Mouse (Mus musculus) MEL (cell line): ENCODE measurements around the gene Lcor. TPM values are rescaled to one million over a fixed set of nuclear protein-coding genes. Genes with fewer than 3 reads are reported as not detected.

Experiments
- DNase-seq: peaks from one replicate; pipeline ENCODE4 v3.0.0; 2011; ENCODE audit warnings: low read depth, low spot score
- H3K27ac ChIP-seq: 2 replicates; pipeline ENCODE4 v1.5.1; 2012; ENCODE audit warnings: low read depth, mild to moderate bottlenecking, control low read depth, low read length, moderate library complexity; ENCODE audit not compliant: control insufficient read depth
- H3K27me3 ChIP-seq, 2 experiments: fragments of 150-350 bp in 1 of 2; sonication (generic) in 1 of 2; 2 replicates each; pipeline ENCODE4 v1.6.1; 2012; ENCODE audit warnings: low read length in 2 of 2, mild to moderate bottlenecking in 2 of 2, improper control_type of control experiment in 1 of 2, moderate library complexity in 1 of 2; ENCODE audit not compliant: insufficient read depth in 2 of 2, control insufficient read depth in 1 of 2
- H3K36me3 ChIP-seq, 2 experiments: 2 replicates each; pipeline ENCODE4 v1.6.1; 2012 to 2014; ENCODE audit warnings: low read length in 2 of 2, improper control_type of control experiment in 1 of 2, inconsistent platforms in 1 of 2, mild to moderate bottlenecking in 1 of 2; ENCODE audit not compliant: insufficient read depth in 2 of 2, control insufficient read depth in 1 of 2
- H3K4me1 ChIP-seq, 2 experiments: fragments of 150-350 bp in 1 of 2; sonication (generic) in 1 of 2; 2 replicates each; pipeline ENCODE4 v1.6.1; 2012; ENCODE audit warnings: low read length in 2 of 2, improper control_type of control experiment in 1 of 2, mild to moderate bottlenecking in 1 of 2; ENCODE audit not compliant: insufficient read depth in 2 of 2, control insufficient read depth in 1 of 2
- H3K4me3 ChIP-seq, 2 experiments: fragments of 150-350 bp in 1 of 2; sonication (generic) in 1 of 2; 2 replicates each; pipeline ENCODE4 v1.5.1; 2012; ENCODE audit warnings: low read depth in 2 of 2, low read length in 2 of 2, mild to moderate bottlenecking in 2 of 2, moderate library complexity in 2 of 2, control low read depth in 1 of 2, improper control_type of control experiment in 1 of 2; ENCODE audit not compliant: control insufficient read depth in 1 of 2, insufficient read depth in 1 of 2
- H3K79me2 ChIP-seq: 2 replicates; pipeline ENCODE4 v1.6.1; 2012; ENCODE audit warnings: mild to moderate bottlenecking, low read length, moderate library complexity; ENCODE audit not compliant: control insufficient read depth, poor library complexity, insufficient read depth
- H3K9ac ChIP-seq: 2 replicates; pipeline ENCODE4 v1.6.1; 2012; ENCODE audit warnings: low read depth, mild to moderate bottlenecking, control low read depth, low read length, moderate library complexity; ENCODE audit not compliant: control insufficient read depth, poor library complexity, severe bottlenecking
- H3K9me3 ChIP-seq: fragments of 150-350 bp; sonication (generic); replicated peaks from 2 replicates; pipeline ENCODE4 v1.6.1; 2012; ENCODE audit warnings: mild to moderate bottlenecking, low read length, improper control_type of control experiment, moderate library complexity; ENCODE audit not compliant: insufficient read depth
- CTCF ChIP-seq, 3 experiments: IDR thresholded peaks in 2 of 3; conservative IDR thresholded peaks in 1 of 3; 2 replicates each; pipeline ENCODE4 v1.5.1; 2011 to 2012; ENCODE audit warnings: low read length in 3 of 3, low read depth in 2 of 3, mild to moderate bottlenecking in 2 of 3, improper control_type of control experiment in 1 of 3, inconsistent platforms in 1 of 3, mixed read lengths in 1 of 3, moderate library complexity in 1 of 3; ENCODE audit not compliant: control insufficient read depth in 1 of 3, insufficient read depth in 1 of 3, poor library complexity in 1 of 3, severe bottlenecking in 1 of 3
- EP300 ChIP-seq, 2 experiments: IDR thresholded peaks; 2 replicates each; pipeline ENCODE4 v1.6.1; 2011; ENCODE audit warnings: improper control_type of control experiment in 2 of 2, low read length in 2 of 2, low read depth in 1 of 2, mild to moderate bottlenecking in 1 of 2
- GABPA ChIP-seq: IDR thresholded peaks from 2 replicates; pipeline ENCODE4 v1.6.1; 2012; ENCODE audit warnings: low read depth, mild to moderate bottlenecking, inconsistent platforms, low read length, improper control_type of control experiment, moderate library complexity
- HCFC1 ChIP-seq: IDR thresholded peaks from 2 replicates; pipeline ENCODE4 v1.6.1; 2012; ENCODE audit warnings: low read depth, mild to moderate bottlenecking, inconsistent platforms, low read length, improper control_type of control experiment, moderate library complexity
- MAFK ChIP-seq: IDR thresholded peaks from 2 replicates; pipeline ENCODE4 v1.6.1; 2011; ENCODE audit warnings: low read depth, mild to moderate bottlenecking, low read length, improper control_type of control experiment, borderline replicate concordance
- MAX ChIP-seq: IDR thresholded peaks from 2 replicates; pipeline ENCODE4 v1.6.1; 2011; ENCODE audit warnings: low read length, improper control_type of control experiment
- MYB ChIP-seq: IDR thresholded peaks from 2 replicates; pipeline ENCODE4 v1.6.1; 2011; ENCODE audit warnings: mild to moderate bottlenecking, low read depth, low read length, improper control_type of control experiment
- POLR2A ChIP-seq, 2 experiments: IDR thresholded peaks; 2 replicates each; pipeline ENCODE4 v1.6.1; 2011 to 2012; ENCODE audit warnings: low read length in 2 of 2, mild to moderate bottlenecking in 2 of 2, control low read depth in 1 of 2, improper control_type of control experiment in 1 of 2, low read depth in 1 of 2, moderate library complexity in 1 of 2; ENCODE audit not compliant: control insufficient read depth in 1 of 2, insufficient read depth in 1 of 2, poor library complexity in 1 of 2
- POLR2AphosphoS2 ChIP-seq: IDR thresholded peaks from 2 replicates; pipeline ENCODE4 v1.6.1; 2011; ENCODE audit warnings: low read length, improper control_type of control experiment
- RAD21 ChIP-seq: IDR thresholded peaks from 2 replicates; pipeline ENCODE4 v1.6.1; 2011; ENCODE audit warnings: mild to moderate bottlenecking, low read depth, low read length, improper control_type of control experiment
- SMC3 ChIP-seq: IDR thresholded peaks from 2 replicates; pipeline ENCODE4 v1.6.1; 2011; ENCODE audit warnings: low read depth, low read length, improper control_type of control experiment
- TAL1 ChIP-seq: IDR thresholded peaks from 2 replicates; pipeline ENCODE4 v1.6.1; 2012; ENCODE audit warnings: mild to moderate bottlenecking, inconsistent platforms, low read length, moderate library complexity, mixed read lengths
- TCF12 ChIP-seq: IDR thresholded peaks from 2 replicates; pipeline ENCODE4 v1.6.1; 2014; ENCODE audit warnings: low read depth, mild to moderate bottlenecking, inconsistent platforms, low read length, improper control_type of control experiment, moderate library complexity
- USF1 ChIP-seq: IDR thresholded peaks from 2 replicates; pipeline ENCODE4 v1.6.1; 2014; ENCODE audit warnings: low read depth, mild to moderate bottlenecking, inconsistent platforms, low read length, improper control_type of control experiment, moderate library complexity
- USF2 ChIP-seq, 2 experiments: IDR thresholded peaks; 2 replicates each; pipeline ENCODE4 v1.6.1; 2011 to 2012; ENCODE audit warnings: improper control_type of control experiment in 2 of 2, low read length in 2 of 2, borderline replicate concordance in 1 of 2, inconsistent platforms in 1 of 2, low read depth in 1 of 2, mild to moderate bottlenecking in 1 of 2; ENCODE audit not compliant: insufficient read depth in 1 of 2
- ZKSCAN1 ChIP-seq: IDR thresholded peaks from 2 replicates; pipeline ENCODE4 v1.6.1; 2012; ENCODE audit warnings: low read depth, mild to moderate bottlenecking, inconsistent platforms, low read length, improper control_type of control experiment, moderate library complexity
- ZMIZ1 ChIP-seq: IDR thresholded peaks from 2 replicates; pipeline ENCODE4 v1.6.1; 2012; ENCODE audit warnings: low read depth, mild to moderate bottlenecking, inconsistent platforms, low read length, improper control_type of control experiment, moderate library complexity
- polyA plus RNA-seq, 2 experiments: library from polyadenylated mRNA; stranded (reverse) in 1 of 2; unstranded in 1 of 2; fragments of >175 nt in 1 of 2; fragments of >200 nt in 1 of 2; gene quantifications; 2 replicates each; pipeline versions ENCODE4 v1.2.1 to v1.2.4; 2012; ENCODE audit warnings: low replicate concordance in 2 of 2, low read depth in 1 of 2; ENCODE audit not compliant: insufficient read length in 2 of 2, insufficient read depth in 1 of 2, missing spikeins in 1 of 2
- total RNA-seq: library from RNA; depleted of rRNA; stranded (reverse); fragments of 300-350 nt; gene quantifications from 2 replicates; pipeline ENCODE4 v1.2.3, GENCODE M21; 2012

Gene Lcor
- total and polyA plus RNA-seq, 3 experiments: 8.1 to 8.7 TPM; not detected in 1

GRCm38 (mm10) chr19:41482190-41482908 lies at the start of gene Lcor (continued):
- peak; percentile 66; the same call in 1 of the 2 replicates for TF ChIP-seq HCFC1
- TF ChIP-seq TAL1: peak; percentile 69
- TF ChIP-seq USF1: 0 out of 2 replicates have a peak, but pooled peaks have one; percentile 8
- TF ChIP-seq MAX: peak; percentile 38; the same call in 1 of the 2 replicates
- no peak for TF ChIP-seq SMC3

GRCm38 (mm10) chr19:41435366-41435765 lies 47.1 kb upstream of the Lcor start:
- H3K4me3 ChIP-seq: no peak overlapping the region
- TF ChIP-seq GABPA (no peak), TCF12 (no peak), TAL1 (no peak), MYB (no peak), USF2 (IDR thresholded peaks at IDR 0.05; ENCODE audit: borderline replicate concordance in 1 of 2, insufficient read depth in 1 of 2, low read depth in 1 of 2, low read length in 2 of 2) (no peak), POLR2A (IDR thresholded peaks at IDR 0.05; ENCODE audit: control insufficient read depth in 1 of 2, insufficient read depth in 1 of 2, low read depth in 1 of 2, low read length in 2 of 2, poor library complexity in 1 of 2) (no peak), EP300 (IDR thresholded peaks at IDR 0.05; ENCODE audit: low read depth in 1 of 2, low read length in 2 of 2) (no peak), POLR2AphosphoS2 (no peak), RAD21 (no peak), MAFK (no peak), CTCF (IDR thresholded peaks at IDR 0.05 in 2 of 3, conservative IDR thresholded peaks at IDR 0.05 in 1 of 3; ENCODE audit: control insufficient read depth in 1 of 3, insufficient read depth in 1 of 3, low read depth in 2 of 3, low read length in 3 of 3, poor library complexity in 1 of 3, severe bottlenecking in 1 of 3) (no peak), ZMIZ1 (no peak)
- TF ChIP-seq, all 39 proteins: peak for 0
- Histone ChIP-seq H3K27ac (no peak overlapping the region), H3K4me1 (no peaks in the 10 kb centered on the region), H3K27me3 (no peaks in the 10 kb centered on the region; a peak in 2 of 4 replicates), H3K9ac (no peak overlapping the region), H3K79me2 (no peaks in the 10 kb centered on the region), H3K36me3 (no peaks in the 10 kb centered on the region), H3K9me3 (no peaks in the 10 kb centered on the region)
- no peak for DNase-seq

- DNase-seq: no peak
- H3K27ac ChIP-seq: no peak overlapping the region
- H3K9me3 ChIP-seq: no peaks in the 10 kb centered on the region
- H3K79me2 ChIP-seq: no peaks in the 10 kb centered on the region
- no peaks in the 10 kb centered on the region for H3K4me1 ChIP-seq
- no peak overlapping the region for H3K4me3 ChIP-seq
- TF ChIP-seq ZKSCAN1: no peak
- TF ChIP-seq, all 39 proteins: peak for 0
- Histone ChIP-seq H3K27me3 (no peaks in the 10 kb centered on the region; a peak in 2 of 4 replicates), H3K36me3 (no peaks in the 10 kb centered on the region), H3K9ac (no peak overlapping the region)
Observed at GRCm38 (mm10) chr19:41436461-41436860, 46.0 kb upstream of the Lcor start.
